Mouse (Mus musculus) kidney, adult 2 months (tissue): ENCODE data around the gene Avil.

Experiments
- CTCF ChIP-seq: fragments of 200-500 bp; conservative IDR thresholded peaks from 2 replicates; pipeline ENCODE4 v1.5.1; 2011; ENCODE audit warnings: low read depth, mild to moderate bottlenecking, control low read depth, low read length, moderate library complexity, mixed read lengths; ENCODE audit not compliant: insufficient read depth, insufficient read length
- POLR2A ChIP-seq: fragments of 200-500 bp; IDR thresholded peaks from one replicate; pipeline ENCODE4 v1.6.1; 2011; ENCODE audit warnings: low read depth, low read length, control low read depth

GRCm38 (mm10) chr10:127003806-127004205 lies 3.3 kb downstream of the Avil start:
- no peak for TF ChIP-seq POLR2A
- TF ChIP-seq CTCF: no peak
